Mouse (Mus musculus) forebrain, embryonic 11.5 days (tissue): ENCODE results near the gene Sgms1. TPM values are rescaled to one million over a fixed set of nuclear protein-coding genes. Genes with fewer than 3 reads are reported as not detected.

Experiments
- ATAC-seq: fragments of 200-750 bp; cut with Nextera tagmentation; replicated peaks from 2 replicates; pipeline ENCODE4 v1.8.0; 2017; ENCODE audit warnings: moderate TSS enrichment; ENCODE audit not compliant: low FRiP score
- DNase-seq: peaks from one replicate; pipeline ENCODE4 v3.0.0-alpha.2; 2017; ENCODE audit warnings: low spot score
- H3K27ac ChIP-seq: fragments of 300-500 bp; sonication (generic); 2 replicates; pipeline ENCODE4 v1.5.1; 2014; ENCODE audit warnings: low read depth, low read length
- H3K27me3 ChIP-seq: fragments of 300-500 bp; sonication (generic); 2 replicates; pipeline ENCODE4 v1.6.1; 2014; ENCODE audit warnings: mild to moderate bottlenecking, low read length, mixed read lengths; ENCODE audit not compliant: control insufficient read depth, insufficient read depth
- H3K36me3 ChIP-seq: fragments of 300-500 bp; sonication (generic); 2 replicates; pipeline ENCODE4 v1.6.1; 2014; ENCODE audit warnings: mild to moderate bottlenecking, low read length, moderate library complexity, mixed read lengths; ENCODE audit not compliant: control insufficient read depth, insufficient read depth
- H3K4me1 ChIP-seq: fragments of 300-500 bp; sonication (generic); replicated peaks from 2 replicates; pipeline ENCODE4 v1.6.1; 2014; ENCODE audit warnings: low read length, mixed read lengths; ENCODE audit not compliant: control insufficient read depth, insufficient read depth
- H3K4me2 ChIP-seq: fragments of 300-500 bp; sonication (generic); 2 replicates; pipeline ENCODE4 v1.6.1; 2014; ENCODE audit warnings: low read depth, mild to moderate bottlenecking, low read length, moderate library complexity, mixed read lengths; ENCODE audit not compliant: severe bottlenecking
- H3K4me3 ChIP-seq: fragments of 300-500 bp; sonication (generic); 2 replicates; pipeline ENCODE4 v1.5.1; 2014; ENCODE audit warnings: low read depth, low read length
- H3K9ac ChIP-seq: fragments of 300-500 bp; sonication (generic); 2 replicates; pipeline ENCODE4 v1.6.1; 2014; ENCODE audit warnings: low read length
- H3K9me3 ChIP-seq: fragments of 300-500 bp; sonication (generic); 2 replicates; pipeline ENCODE4 v1.6.1; 2016; ENCODE audit warnings: low read length, mixed read lengths; ENCODE audit not compliant: control insufficient read depth
- WGBS: fragments of 180-500 bp; shearing (Covaris S2); extraction: QIAGEN DNeasy Blood & Tissue Kit; methylation state at CpG from one replicate; pipeline ENCODE4 v1.1.7; 2014; 5-methylcytosine and 5-hydroxymethylcytosine counted together
- polyA plus RNA-seq: library from polyadenylated mRNA; unstranded; fragments of >200 nt; fragmentation: Nextera tagmentation; extraction: Ambion mirVana; gene quantifications from 2 replicates; pipeline ENCODE4 v1.2.1, GENCODE M21; 2014

Gene Sgms1
- polyA plus RNA-seq, 1 experiment from 2014 or later: 17.8 TPM

- no peak overlapping the region for H3K4me3 ChIP-seq
- no peak overlapping the region for H3K4me2 ChIP-seq
- 82% methylated on average over 14 of the region's 14 CpGs for WGBS
- H3K4me1 ChIP-seq: no peaks in the 10 kb centered on the region
- ATAC-seq: no peak
- no peak for DNase-seq
- no peaks in the 10 kb centered on the region for H3K36me3 ChIP-seq
- H3K27me3 ChIP-seq: no peaks in the 10 kb centered on the region
- H3K9me3 ChIP-seq: no peaks in the 10 kb centered on the region
- H3K9ac ChIP-seq: no peak overlapping the region
- no peak overlapping the region for H3K27ac ChIP-seq
These were observed 208.5 kb downstream of the Sgms1 start for GRCm38 (mm10) chr19:32180756-32181674.

GRCm38 (mm10) chr19:32179978-32180413 lies 209.5 kb downstream of the Sgms1 start:
- Histone ChIP-seq H3K4me1 (no peaks in the 10 kb centered on the region), H3K9ac (no peak overlapping the region), H3K27ac (no peak overlapping the region), H3K4me3 (no peak overlapping the region), H3K27me3 (no peaks in the 10 kb centered on the region), H3K9me3 (no peaks in the 10 kb centered on the region), H3K36me3 (no peaks in the 10 kb centered on the region), H3K4me2 (no peak overlapping the region)
- no peak for ATAC-seq
- DNase-seq: no peak
- 86% methylated on average over 5 of the region's 5 CpGs for WGBS

- no peak overlapping the region for H3K9ac ChIP-seq
- ATAC-seq (no peak), DNase-seq (no peak)
- no peaks in the 10 kb centered on the region for H3K4me1 ChIP-seq
- no peak overlapping the region for H3K27ac ChIP-seq
- WGBS: 72% methylated on average over 4 of the region's 4 CpGs
- no peak overlapping the region for H3K4me2 ChIP-seq
- no peaks in the 10 kb centered on the region for H3K36me3 ChIP-seq
- no peaks in the 10 kb centered on the region for H3K27me3 ChIP-seq
- H3K9me3 ChIP-seq: no peaks in the 10 kb centered on the region
- H3K4me3 ChIP-seq: no peak overlapping the region
These were observed 210.0 kb downstream of the Sgms1 start for GRCm38 (mm10) chr19:32179514-32179913.

- no peaks in the 10 kb centered on the region for H3K4me1 ChIP-seq
- no peak for ATAC-seq
These were observed 211.4 kb downstream of the Sgms1 start for GRCm38 (mm10) chr19:32178161-32178560.

GRCm38 (mm10) chr19:32176458-32176857 lies 213.1 kb downstream of the Sgms1 start:
- Histone ChIP-seq H3K4me3 (no peak overlapping the region), H3K9ac (no peak overlapping the region), H3K27me3 (no peaks in the 10 kb centered on the region), H3K27ac (no peak overlapping the region), H3K9me3 (no peaks in the 10 kb centered on the region), H3K4me1 (no peaks in the 10 kb centered on the region), H3K4me2 (no peak overlapping the region), H3K36me3 (no peaks in the 10 kb centered on the region)
- DNase-seq (no peak), ATAC-seq (no peak)
- 87% methylated on average over 9 of the region's 9 CpGs for WGBS

More at GRCm38 (mm10) chr19:32178161-32178560, 211.4 kb downstream of the Sgms1 start:
- DNase-seq: no peak
- H3K9me3 ChIP-seq: no peaks in the 10 kb centered on the region
- no peaks in the 10 kb centered on the region for H3K27me3 ChIP-seq
- H3K36me3 ChIP-seq: no peaks in the 10 kb centered on the region
- WGBS: 89% methylated on average over 2 of the region's 2 CpGs
- no peak overlapping the region for H3K4me3 ChIP-seq
- H3K27ac ChIP-seq: no peak overlapping the region
- no peak overlapping the region for H3K4me2 ChIP-seq
- no peak overlapping the region for H3K9ac ChIP-seq

- H3K27ac ChIP-seq: no peak overlapping the region
- no peaks in the 10 kb centered on the region for H3K27me3 ChIP-seq
- H3K9me3 ChIP-seq: no peaks in the 10 kb centered on the region
- H3K4me3 ChIP-seq: no peak overlapping the region
- ATAC-seq (no peak), DNase-seq (no peak)
- H3K9ac ChIP-seq: no peak overlapping the region
- H3K36me3 ChIP-seq: no peaks in the 10 kb centered on the region
- 97% methylated on average over 4 of the region's 4 CpGs for WGBS
- no peaks in the 10 kb centered on the region for H3K4me1 ChIP-seq
- no peak overlapping the region for H3K4me2 ChIP-seq
These were observed 213.5 kb downstream of the Sgms1 start for GRCm38 (mm10) chr19:32175991-32176390.

GRCm38 (mm10) chr19:32175013-32175412 lies 214.5 kb downstream of the Sgms1 start:
- Histone ChIP-seq H3K27ac (no peak overlapping the region), H3K4me2 (no peak overlapping the region), H3K36me3 (no peaks in the 10 kb centered on the region), H3K9me3 (no peaks in the 10 kb centered on the region), H3K4me1 (no peaks in the 10 kb centered on the region), H3K27me3 (no peaks in the 10 kb centered on the region), H3K9ac (no peak overlapping the region), H3K4me3 (no peak overlapping the region)
- 92% methylated on average over 7 of the region's 7 CpGs for WGBS
- ATAC-seq (no peak), DNase-seq (no peak)

GRCm38 (mm10) chr19:32174561-32174960 lies 215.0 kb downstream of the Sgms1 start:
- WGBS: 85% methylated on average over 5 of the region's 5 CpGs
- Histone ChIP-seq H3K4me1 (no peaks in the 10 kb centered on the region), H3K4me2 (no peak overlapping the region), H3K9me3 (no peaks in the 10 kb centered on the region), H3K9ac (no peak overlapping the region), H3K36me3 (no peaks in the 10 kb centered on the region), H3K4me3 (no peak overlapping the region), H3K27ac (no peak overlapping the region), H3K27me3 (no peaks in the 10 kb centered on the region)
- ATAC-seq: no peak
- DNase-seq: no peak
